8 mouse cellular contexts compared by ENCODE assay signal in the genomic region with DNA sequence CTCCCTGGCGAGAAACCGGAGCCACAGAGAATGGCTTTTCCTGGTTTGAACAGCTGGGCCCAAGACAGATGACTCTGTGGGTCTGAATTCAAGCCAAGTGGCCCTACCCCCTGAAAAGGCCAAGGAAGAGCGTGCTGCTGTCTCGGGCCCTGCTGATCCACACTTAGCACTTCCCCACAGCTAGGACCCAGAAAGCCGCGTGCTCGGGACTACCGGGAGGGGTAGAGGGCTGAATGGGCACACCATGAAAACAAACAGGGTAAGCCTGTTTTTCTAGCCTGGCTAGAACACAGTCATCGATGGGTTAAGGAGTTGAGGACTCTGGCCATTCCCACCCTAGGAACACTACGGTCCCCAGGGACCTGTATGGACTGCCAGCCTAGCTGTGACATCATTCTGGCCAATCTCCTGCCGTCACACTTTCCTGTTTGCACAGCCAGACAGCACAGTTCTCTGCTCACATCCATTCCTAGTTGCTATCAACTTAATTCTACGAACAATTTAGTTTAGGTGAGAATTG. TPM values are rescaled to one million over a fixed set of nuclear protein-coding genes. Genes with fewer than 3 reads are reported as not detected.
DNase-seq lines count a peak whose midpoint lies in the region; ATAC-seq and TF ChIP-seq lines count a peak whose summit lies in the region.

No protein-coding gene starts in this region.

- H3K9ac ChIP-seq in liver, postnatal 0 days (replicated peaks), result no peak overlapping the region

- no peak overlapping the region for H3K4me3 ChIP-seq in kidney, adult 2 months (ENCODE audit: insufficient read depth, low read depth, low read length)
- H3K4me3 ChIP-seq in liver, postnatal 0 days (ENCODE audit: low read depth, low read length), result no peak overlapping the region

- H3K36me3 ChIP-seq in kidney, adult 2 months (ENCODE audit: control insufficient read depth, insufficient read depth, low read length), result no peaks in the 10 kb centered on the region
- peaks cover 7% of the 10 kb centered on the region for H3K36me3 ChIP-seq in liver, postnatal 0 days (replicated peaks; ENCODE audit: insufficient read depth, low read length)

- H3K4me1 ChIP-seq in kidney, adult 2 months (ENCODE audit: control insufficient read depth, insufficient read depth, low read length), result peaks cover 26% of the 10 kb centered on the region
- peaks cover 44% of the 10 kb centered on the region for H3K4me1 ChIP-seq in liver, postnatal 0 days (ENCODE audit: insufficient read depth)

- ATAC-seq in liver, postnatal 0 days, result peak; percentile 30

- H3K4me2 ChIP-seq in liver, postnatal 0 days (ENCODE audit: low read depth, low read length), result no peak overlapping the region

- no peak for TF ChIP-seq POLR2A in kidney, adult 2 months (IDR thresholded peaks at IDR 0.05; ENCODE audit: low read depth, low read length)

- no peaks in the 10 kb centered on the region for H3K27me3 ChIP-seq in kidney, adult 2 months (replicated peaks; ENCODE audit: control insufficient read depth, insufficient read depth, low read length)
- H3K27me3 ChIP-seq in liver, postnatal 0 days (ENCODE audit: insufficient read depth, low read length), result no peaks in the 10 kb centered on the region

- DNase-seq in kidney, adult 2 months, result peak; percentile 76
- DNase-seq in kidney, adult 11 months, result no peak
- peak; percentile 31 for DNase-seq in adrenal gland, postnatal 25 days
- peak; percentile 65 for DNase-seq in heart, postnatal 4 days
- no peak for DNase-seq in liver, postnatal 0 days
- DNase-seq in left cerebral cortex, adult 18-20 months (ENCODE audit: low spot score in 2 of 2), result no peak
- no peak for DNase-seq in testis, postnatal 10 days (ENCODE audit: low spot score)
- no peak for DNase-seq in embryo, embryonic 10 days (ENCODE audit: low spot score)

- H3K27ac ChIP-seq in kidney, adult 2 months (ENCODE audit: insufficient read depth, low read depth, low read length), result peak overlapping the region; percentile 51
- peak overlapping the region; percentile 64 for H3K27ac ChIP-seq in liver, postnatal 0 days (ENCODE audit: low read depth)

- no peak for TF ChIP-seq CTCF in kidney, adult 2 months (conservative IDR thresholded peaks at IDR 0.05; ENCODE audit: insufficient read depth, insufficient read length, low read depth, low read length)
- no peak for TF ChIP-seq CTCF in liver, postnatal 0 days (IDR thresholded peaks at IDR 0.05; ENCODE audit: low read depth)

- no peaks in the 10 kb centered on the region for H3K9me3 ChIP-seq in liver, postnatal 0 days (ENCODE audit: low read length)

- 27% methylated on average over 12 of the region's 12 CpGs for WGBS in kidney, adult 2 months
- 39% methylated on average over 12 of the region's 12 CpGs for WGBS in liver, postnatal 0 days (ENCODE audit: insufficient replicate concordance)

- no peak for TF ChIP-seq EP300 in liver, postnatal 0 days (IDR thresholded peaks at IDR 0.05; ENCODE audit: low read depth)

RNA-seq across cellular contexts. Expression of gene Hsp90ab1, which starts 7.9 kb away (rescaled TPM):
- polyA plus RNA-seq in kidney, adult 2 months (2012; rRNA removed), result 369 and 408 TPM in 2 replicates
- 1,940 and 2,378 TPM in 2 replicates for total RNA-seq in adrenal gland, postnatal 25 days (2021)
- total RNA-seq in heart, postnatal 4 days (2021), result 1,000 to 10,000 TPM; 1,093 to 1,133 TPM
- 419 and 445 TPM in 2 replicates for polyA plus RNA-seq in liver, postnatal 0 days (2015; fragmentation: Nextera tagmentation; extraction: Ambion mirVana)
- total RNA-seq in left cerebral cortex, adult 18-20 months (2021), result 1,000 to 10,000 TPM; 1,506 to 1,598 TPM

RNA-seq across cellular contexts. Expression of gene Slc35b2, which starts 17.3 kb away (rescaled TPM):
- polyA plus RNA-seq in kidney, adult 2 months (2012; rRNA removed), result 75.5 and 96.1 TPM in 2 replicates
- total RNA-seq in adrenal gland, postnatal 25 days (2021), result 59.6 and 74.2 TPM in 2 replicates
- total RNA-seq in heart, postnatal 4 days (2021), result 10 to 100 TPM; 37.3 to 39.2 TPM
- polyA plus RNA-seq in liver, postnatal 0 days (2015; fragmentation: Nextera tagmentation; extraction: Ambion mirVana), result 47.7 and 47.9 TPM in 2 replicates
- total RNA-seq in left cerebral cortex, adult 18-20 months (2021), result 10 to 100 TPM; 26.0 to 30.0 TPM

RNA-seq across cellular contexts. Expression of gene Slc29a1, which starts 18.4 kb away (rescaled TPM):
- polyA plus RNA-seq in kidney, adult 2 months (2012; rRNA removed), result 89.5 and 90.4 TPM in 2 replicates
- 151 and 173 TPM in 2 replicates for total RNA-seq in adrenal gland, postnatal 25 days (2021)
- 10 to 100 TPM; 77.9 to 96.2 TPM for total RNA-seq in heart, postnatal 4 days (2021)
- polyA plus RNA-seq in liver, postnatal 0 days (2015; fragmentation: Nextera tagmentation; extraction: Ambion mirVana), result 83.0 and 91.6 TPM in 2 replicates
- total RNA-seq in left cerebral cortex, adult 18-20 months (2021), result 10 to 100 TPM; 21.7 to 28.0 TPM

RNA-seq across cellular contexts. Expression of gene Mymx, which starts 20.9 kb away (rescaled TPM):
- 6.4 and 7.1 TPM in 2 replicates for polyA plus RNA-seq in kidney, adult 2 months (2012; rRNA removed)
- total RNA-seq in adrenal gland, postnatal 25 days (2021), result not detected in 2 replicates
- not detected for total RNA-seq in heart, postnatal 4 days (2021)
- 0.19 TPM in 1 of 2 replicates, not detected in the other for polyA plus RNA-seq in liver, postnatal 0 days (2015; fragmentation: Nextera tagmentation; extraction: Ambion mirVana)
- not detected for total RNA-seq in left cerebral cortex, adult 18-20 months (2021)

RNA-seq across cellular contexts. Expression of gene Nfkbie, which starts 25.5 kb away (rescaled TPM):
- polyA plus RNA-seq in kidney, adult 2 months (2012; rRNA removed), result 4.3 and 5.8 TPM in 2 replicates
- total RNA-seq in adrenal gland, postnatal 25 days (2021), result 3.1 and 3.6 TPM in 2 replicates
- 1 to 10 TPM; 1.5 to 1.9 TPM for total RNA-seq in heart, postnatal 4 days (2021)
- 2.8 and 3.0 TPM in 2 replicates for polyA plus RNA-seq in liver, postnatal 0 days (2015; fragmentation: Nextera tagmentation; extraction: Ambion mirVana)
- total RNA-seq in left cerebral cortex, adult 18-20 months (2021), result 1 to 10 TPM; 1.8 to 2.8 TPM

Comparison
In these comparisons a context has a peak if more than half of its experiments do, and no peak if none do; other contexts are left out.
1. DNase-seq: peak in kidney, adult 2 months (single experiment), adrenal gland, postnatal 25 days (single experiment) and heart, postnatal 4 days (single experiment); none in kidney, adult 11 months (single experiment), liver, postnatal 0 days (single experiment), left cerebral cortex, adult 18-20 months (0 of 2), testis, postnatal 10 days (single experiment) and embryo, embryonic 10 days (single experiment).